Mouse (Mus musculus): ENCODE results near the gene Hspbap1.

Gene Hspbap1

DNA sequence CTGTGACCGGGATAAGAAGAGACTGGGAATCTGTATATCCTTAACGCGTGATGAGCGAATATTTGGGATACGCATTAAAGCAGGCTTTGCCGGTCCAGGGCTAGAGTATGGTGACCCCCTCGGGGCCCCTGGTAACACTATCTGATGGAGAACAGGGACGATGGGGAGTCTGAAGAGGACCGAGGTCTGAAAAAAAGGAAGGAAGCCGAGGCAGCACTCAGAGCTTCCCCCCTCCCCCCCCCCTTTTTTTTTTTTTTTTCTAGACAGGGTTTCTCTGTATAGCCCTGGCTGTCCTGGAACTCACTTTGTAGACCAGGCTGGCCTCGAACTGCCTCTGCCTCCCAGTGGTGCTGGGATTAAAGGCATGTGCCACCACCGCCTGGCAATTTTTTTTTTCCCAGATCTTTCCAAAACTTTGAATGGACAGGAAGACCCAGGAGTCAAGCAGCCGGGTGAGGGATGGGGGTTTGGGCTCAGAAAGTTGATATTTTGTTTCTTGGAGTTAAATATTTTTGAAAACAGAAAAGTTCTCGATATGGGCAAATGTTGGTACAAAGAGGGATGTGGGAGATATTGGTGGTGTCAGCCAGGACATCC lies 102.3 kb downstream of the Hspbap1 start:
- no peak for DNase-seq (ENCODE audit: low read depth, low spot score)

DNA sequence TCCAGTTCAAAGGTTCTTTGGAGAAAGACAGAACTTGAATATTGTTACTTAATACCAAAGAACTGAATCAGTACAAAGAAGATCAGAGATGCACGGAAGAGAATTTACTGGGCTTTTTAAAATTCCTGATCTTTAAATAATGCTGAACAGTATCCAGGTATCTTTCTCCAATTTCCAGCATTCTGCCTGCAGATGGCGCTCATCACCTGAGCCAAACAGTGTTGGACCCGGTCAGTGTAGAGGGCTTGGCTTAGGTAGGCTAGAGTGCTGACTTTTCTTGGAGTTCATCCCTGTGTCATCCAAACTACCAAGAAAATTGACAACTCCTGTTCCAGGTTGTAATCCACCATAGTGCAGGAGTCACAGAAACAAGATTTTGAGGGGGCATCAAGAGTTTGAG lies 104.2 kb downstream of the Hspbap1 start:
- DNase-seq (ENCODE audit: low read depth, low spot score): no peak

Measured in retina, adult 2 months (tissue).